Mouse (Mus musculus) embryonic facial prominence, embryonic 12.5 days (tissue): Measurements from ENCODE around the gene Scn2b. TPM values are rescaled to one million over a fixed set of nuclear protein-coding genes. Genes with fewer than 3 reads are reported as not detected.

ENCODE experiments used
- ATAC-seq: fragments of 200-750 bp; cut with Nextera tagmentation; 2 replicates; pipeline ENCODE4 v1.8.0; 2017; ENCODE audit not compliant: insufficient number of reproducible peaks, insufficient read depth, low FRiP score, low TSS enrichment
- H3K27ac ChIP-seq: fragments of 300-500 bp; sonication (generic); 2 replicates; pipeline ENCODE4 v1.5.1; 2016; ENCODE audit warnings: mild to moderate bottlenecking
- H3K27me3 ChIP-seq: fragments of 300-500 bp; sonication (generic); 2 replicates; pipeline ENCODE4 v1.6.1; 2016; ENCODE audit warnings: mild to moderate bottlenecking, moderate library complexity
- H3K36me3 ChIP-seq: fragments of 300-500 bp; sonication (generic); 2 replicates; pipeline ENCODE4 v1.6.1; 2016; ENCODE audit warnings: mild to moderate bottlenecking
- H3K4me1 ChIP-seq: fragments of 300-500 bp; sonication (generic); 2 replicates; pipeline ENCODE4 v1.6.1; 2016
- H3K4me2 ChIP-seq: fragments of 300-500 bp; sonication (generic); replicated peaks from 2 replicates; pipeline ENCODE4 v1.6.1; 2016; ENCODE audit warnings: mild to moderate bottlenecking, moderate library complexity
- H3K4me3 ChIP-seq: fragments of 300-500 bp; sonication (generic); 2 replicates; pipeline ENCODE4 v1.5.1; 2016; ENCODE audit warnings: mild to moderate bottlenecking
- H3K9ac ChIP-seq: fragments of 300-500 bp; sonication (generic); 2 replicates; pipeline ENCODE4 v1.6.1; 2016; ENCODE audit warnings: mild to moderate bottlenecking, moderate library complexity
- H3K9me3 ChIP-seq: fragments of 300-500 bp; sonication (generic); 2 replicates; pipeline ENCODE4 v1.6.1; 2016; ENCODE audit warnings: mild to moderate bottlenecking, moderate library complexity
- WGBS: fragments of 180-500 bp; shearing (Covaris S2); methylation state at CpG from one replicate; pipeline ENCODE4 v1.1.7; 2016; 5-methylcytosine and 5-hydroxymethylcytosine counted together
- polyA plus RNA-seq: library from polyadenylated mRNA; unstranded; fragments of >200 nt; fragmentation: Nextera tagmentation; extraction: Ambion mirVana; gene quantifications from 2 replicates; pipeline ENCODE4 v1.2.1, GENCODE M21; 2016

The Scn2b gene
- polyA plus RNA-seq, 1 experiment from 2014 or later, result 5.7 TPM

GRCm38 (mm10) chr9:45142686-45143085 is 25.1 kb downstream of the Scn2b start:
- Histone ChIP-seq H3K4me3 (no peak overlapping the region), H3K36me3 (no peaks in the 10 kb centered on the region), H3K27ac (no peak overlapping the region), H3K9me3 (no peaks in the 10 kb centered on the region), H3K27me3 (peaks cover 97% of the 10 kb centered on the region), H3K4me1 (peaks cover 17% of the 10 kb centered on the region; the same call in 1 of the 2 replicates), H3K4me2 (no peak overlapping the region), H3K9ac (no peak overlapping the region)
- WGBS, result 46% methylated on average over 3 of the region's 3 CpGs
- ATAC-seq, result no peak

DNA sequence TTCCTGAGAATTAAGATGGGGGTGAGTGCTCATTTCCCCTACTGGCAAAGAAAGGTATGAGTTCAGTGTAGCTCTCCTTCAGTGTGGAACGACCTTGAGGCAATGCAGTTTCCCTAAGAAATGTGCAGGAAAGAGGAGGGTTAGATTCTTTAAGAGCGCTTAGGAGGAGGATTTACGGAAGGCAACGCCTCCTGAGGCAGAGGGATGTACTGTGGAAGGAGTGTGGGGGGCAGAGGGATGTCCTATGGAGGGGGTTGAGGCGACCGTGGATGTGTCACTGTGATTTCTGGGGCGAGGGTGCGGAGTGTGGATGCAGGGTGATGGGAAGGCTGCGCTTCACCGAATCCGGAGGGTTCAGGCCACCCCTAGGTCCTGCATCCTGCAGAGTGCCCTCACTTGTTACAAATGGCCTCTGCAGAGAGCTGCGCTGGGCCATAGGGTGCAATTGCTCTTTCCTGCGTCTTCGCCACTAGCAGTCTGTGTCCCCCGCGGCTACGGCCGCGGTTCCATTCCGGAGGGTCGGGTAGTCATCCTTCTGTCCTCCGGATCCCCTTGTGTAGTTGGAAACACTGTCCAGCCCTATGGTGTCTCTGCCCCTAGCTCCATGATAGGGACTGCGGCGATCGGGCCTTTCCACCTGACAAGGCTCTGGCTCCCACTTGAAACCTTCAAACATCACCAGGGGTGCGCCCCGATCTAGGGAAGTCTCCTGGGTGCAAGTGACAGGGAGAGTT is 28.1 kb downstream of the Scn2b start:
- Histone ChIP-seq H3K27ac (no peak overlapping the region), H3K9me3 (no peaks in the 10 kb centered on the region), H3K9ac (peak overlapping the region; percentile 19; the same call in 1 of the 2 replicates), H3K27me3 (peaks cover 86% of the 10 kb centered on the region), H3K4me3 (peak overlapping the region; percentile 35), H3K4me1 (0 out of 2 replicates have a peak, but pooled peaks cover 6% of the 10 kb centered on the region), H3K36me3 (no peaks in the 10 kb centered on the region), H3K4me2 (peak overlapping the region; percentile 65)
- WGBS, result 3% methylated on average over 27 of the region's 27 CpGs
- ATAC-seq, result no peak

DNA sequence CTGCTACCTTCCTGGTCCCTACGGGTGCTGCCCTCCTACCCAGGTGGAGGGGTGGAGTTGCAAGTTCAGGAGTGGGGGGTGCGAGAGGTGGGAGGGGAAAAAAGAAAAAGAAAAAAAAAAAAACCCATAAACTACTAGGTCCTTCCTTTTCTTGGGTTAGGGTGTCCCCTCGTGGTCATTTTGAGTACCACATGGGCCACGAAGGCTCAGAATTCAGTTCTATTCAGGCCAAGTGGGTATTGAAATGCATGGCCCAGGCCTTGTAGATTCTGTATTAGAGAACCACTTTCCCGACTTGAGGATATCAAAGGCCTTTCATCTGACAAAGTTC is 28.6 kb downstream of the Scn2b start:
- ATAC-seq, result no peak
- no peaks in the 10 kb centered on the region for H3K36me3 ChIP-seq
- no peaks in the 10 kb centered on the region for H3K9me3 ChIP-seq
- H3K4me1 ChIP-seq, result 0 out of 2 replicates have a peak, but pooled peaks cover 6% of the 10 kb centered on the region
- H3K4me2 ChIP-seq, result peak overlapping the region; percentile 65
- H3K9ac ChIP-seq, result peak overlapping the region; percentile 19; the same call in 1 of the 2 replicates
- H3K27ac ChIP-seq, result no peak overlapping the region
- H3K27me3 ChIP-seq, result peaks cover 81% of the 10 kb centered on the region
- WGBS, result under 1% methylated on average over 5 of the region's 5 CpGs
- H3K4me3 ChIP-seq, result peak overlapping the region; percentile 35

- H3K4me1 ChIP-seq, result 0 out of 2 replicates have a peak, but pooled peaks cover 1% of the 10 kb centered on the region
- H3K9ac ChIP-seq, result no peak overlapping the region
- ATAC-seq, result no peak
- H3K27me3 ChIP-seq, result peaks cover 34% of the 10 kb centered on the region
- H3K4me2 ChIP-seq, result no peak overlapping the region
- WGBS, result 62% methylated on average over 1 of the region's 1 CpGs
- H3K9me3 ChIP-seq, result no peaks in the 10 kb centered on the region
- H3K36me3 ChIP-seq, result no peaks in the 10 kb centered on the region
- no peak overlapping the region for H3K27ac ChIP-seq
- no peak overlapping the region for H3K4me3 ChIP-seq
These were observed 33.4 kb downstream of the Scn2b start for GRCm38 (mm10) chr9:45150933-45151332.

DNA sequence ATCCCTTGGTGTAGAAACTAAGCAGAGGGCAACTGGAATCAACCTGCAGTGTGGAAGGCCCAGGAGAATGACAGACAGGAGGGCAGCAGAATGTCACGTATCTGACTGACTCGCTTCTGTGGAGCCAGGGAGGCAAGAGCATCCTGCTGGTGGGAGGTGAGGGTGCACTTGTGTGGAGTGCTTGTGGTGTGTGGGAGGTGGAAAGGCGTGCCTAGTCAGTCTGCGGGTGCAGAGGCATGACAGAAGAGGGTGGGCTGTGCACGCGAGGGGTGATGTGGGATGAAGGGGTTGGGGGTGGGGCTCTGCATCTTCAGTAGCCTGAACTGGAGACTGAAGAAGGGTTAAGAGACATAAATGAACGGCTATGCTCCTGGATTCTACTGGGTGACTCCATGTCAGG is 35.8 kb downstream of the Scn2b start:
- H3K27ac ChIP-seq, result no peak overlapping the region
- no peak overlapping the region for H3K9ac ChIP-seq
- no peaks in the 10 kb centered on the region for H3K9me3 ChIP-seq
- 77% methylated on average over 7 of the region's 7 CpGs for WGBS
- no peaks in the 10 kb centered on the region for H3K36me3 ChIP-seq
- H3K4me2 ChIP-seq, result no peak overlapping the region
- H3K4me1 ChIP-seq, result no peaks in the 10 kb centered on the region
- no peak for ATAC-seq
- H3K4me3 ChIP-seq, result no peak overlapping the region
- H3K27me3 ChIP-seq, result peaks cover 13% of the 10 kb centered on the region; the same call in 1 of the 2 replicates

GRCm38 (mm10) chr9:45167903-45168302 is 50.3 kb downstream of the Scn2b start:
- no peaks in the 10 kb centered on the region for H3K4me1 ChIP-seq
- no peak for ATAC-seq
- H3K4me3 ChIP-seq, result no peak overlapping the region
- 79% methylated on average over 5 of the region's 5 CpGs for WGBS
- H3K27ac ChIP-seq, result no peak overlapping the region
- H3K9me3 ChIP-seq, result no peaks in the 10 kb centered on the region
- no peaks in the 10 kb centered on the region for H3K36me3 ChIP-seq
- no peak overlapping the region for H3K4me2 ChIP-seq
- no peak overlapping the region for H3K9ac ChIP-seq
- H3K27me3 ChIP-seq, result no peaks in the 10 kb centered on the region

GRCm38 (mm10) chr9:45170150-45170549 is 52.6 kb downstream of the Scn2b start:
- no peak overlapping the region for H3K4me2 ChIP-seq
- no peak overlapping the region for H3K4me3 ChIP-seq
- no peak for ATAC-seq
- H3K9me3 ChIP-seq, result no peaks in the 10 kb centered on the region
- no peaks in the 10 kb centered on the region for H3K27me3 ChIP-seq
- H3K4me1 ChIP-seq, result no peaks in the 10 kb centered on the region
- 86% methylated on average over 5 of the region's 5 CpGs for WGBS
- no peak overlapping the region for H3K9ac ChIP-seq
- H3K27ac ChIP-seq, result no peak overlapping the region
- H3K36me3 ChIP-seq, result no peaks in the 10 kb centered on the region

- no peaks in the 10 kb centered on the region for H3K4me1 ChIP-seq
- no peaks in the 10 kb centered on the region for H3K27me3 ChIP-seq
- H3K36me3 ChIP-seq, result no peaks in the 10 kb centered on the region
- H3K9me3 ChIP-seq, result no peaks in the 10 kb centered on the region
- ATAC-seq, result no peak
- no peak overlapping the region for H3K27ac ChIP-seq
- WGBS, result 74% methylated on average over 1 of the region's 1 CpGs
- no peak overlapping the region for H3K4me3 ChIP-seq
- H3K4me2 ChIP-seq, result no peak overlapping the region
- H3K9ac ChIP-seq, result no peak overlapping the region
These were observed 53.6 kb downstream of the Scn2b start for GRCm38 (mm10) chr9:45171073-45171610.

GRCm38 (mm10) chr9:45173475-45173874 is 55.9 kb downstream of the Scn2b start:
- no peak overlapping the region for H3K4me3 ChIP-seq
- no peaks in the 10 kb centered on the region for H3K36me3 ChIP-seq
- ATAC-seq, result no peak
- no peak overlapping the region for H3K4me2 ChIP-seq
- H3K27me3 ChIP-seq, result no peaks in the 10 kb centered on the region
- H3K4me1 ChIP-seq, result no peaks in the 10 kb centered on the region
- 60% methylated on average over 3 of the region's 3 CpGs for WGBS
- no peak overlapping the region for H3K9ac ChIP-seq
- no peak overlapping the region for H3K27ac ChIP-seq
- H3K9me3 ChIP-seq, result no peaks in the 10 kb centered on the region

- 84% methylated on average over 5 of the region's 5 CpGs for WGBS
- Histone ChIP-seq H3K4me3 (no peak overlapping the region), H3K4me1 (no peaks in the 10 kb centered on the region), H3K27ac (no peak overlapping the region), H3K27me3 (no peaks in the 10 kb centered on the region), H3K36me3 (no peaks in the 10 kb centered on the region), H3K9ac (no peak overlapping the region), H3K9me3 (no peaks in the 10 kb centered on the region), H3K4me2 (no peak overlapping the region)
- no peak for ATAC-seq
These were observed 61.7 kb downstream of the Scn2b start for GRCm38 (mm10) chr9:45179282-45179681.
